Mouse (Mus musculus): ENCODE results near the gene Epha6.

DNA sequence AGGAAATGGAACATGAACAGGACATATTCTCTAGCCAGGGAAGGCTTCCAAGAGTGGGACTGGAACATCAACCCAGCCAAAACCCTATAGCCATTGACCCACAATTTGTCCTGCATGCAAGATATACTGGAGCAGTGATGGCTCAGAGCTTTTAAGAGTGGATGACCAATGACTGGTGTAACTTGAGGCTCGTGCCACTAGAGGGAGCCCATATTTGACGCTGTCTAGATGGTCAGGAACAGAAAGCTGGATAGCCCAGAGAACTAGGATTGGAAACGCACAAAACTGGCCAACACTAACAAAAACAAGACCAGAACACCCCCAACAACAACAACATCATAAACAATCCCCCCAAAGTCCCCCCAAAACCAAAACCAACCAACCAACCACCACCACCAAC is 758.8 kb downstream of the Epha6 start:
- TF ChIP-seq POLR2A (IDR thresholded peaks at IDR 0.05; ENCODE audit: borderline replicate concordance, insufficient read depth, low read length), result no peak
- TF ChIP-seq CTCF (IDR thresholded peaks at IDR 0.05; ENCODE audit: borderline replicate concordance, insufficient read depth, low read depth, low read length), result peak; percentile 55
